Mouse (Mus musculus) heart, postnatal 25 days (tissue): Measurements from ENCODE around the gene Aff4. TPM values are rescaled to one million over a fixed set of nuclear protein-coding genes. Genes with fewer than 3 reads are reported as not detected.
"Not testable (repeated sequence)": the region's sequence is repeated elsewhere in the genome, so short reads cannot be mapped to it uniquely, and the experiment has no call there.

Experiments used
- DNase-seq: peaks from one replicate; pipeline ENCODE4 v3.0.0; 2022; ENCODE audit warnings: low spot score
- intact Hi-C: fragments of 180-260 bp; cut with DNase I; formaldehyde crosslinking; loops from one replicate; pipeline ENCODE4 v1.15.1; 2025
- total RNA-seq, 2 experiments: library from RNA; stranded (reverse); gene quantifications; 2 replicates each; pipeline ENCODE4 v1.2.3; 2021

Aff4 gene
- 10 to 100 TPM; 84.5 to 91.1 TPM for total RNA-seq

- intact Hi-C loops, result loop anchor here (5.0 kb wide), 1 partner anchor 43 kb away; no protein-coding TSS in a partner anchor
- peak; percentile 87 for DNase-seq
Observed at GRCm38 (mm10) chr11:53350291-53351223, at the start of gene Aff4. Gene Aff4, plus strand, starts transcription at chr11:53350833.

- no peak for DNase-seq
- intact Hi-C loops, result loop anchor here (2.0 kb wide), 1 partner anchor 24 kb away; the partner anchor contains the start of gene Zcchc10
Observed at GRCm38 (mm10) chr11:53301167-53301515, 49.5 kb upstream of the Aff4 start.

GRCm38 (mm10) chr11:53304044-53304840, 46.4 kb upstream of the Aff4 start:
- intact Hi-C loops, result no loop called here
- no peak for DNase-seq

- no peak for DNase-seq
- intact Hi-C loops, result loop anchor here (5.0 kb wide), 1 partner anchor 45 kb away; the partner anchor contains the start of gene Aff4
Observed at GRCm38 (mm10) chr11:53306965-53307364, 43.7 kb upstream of the Aff4 start.

GRCm38 (mm10) chr11:53307558-53308065, 43.0 kb upstream of the Aff4 start:
- peak; percentile 14 for DNase-seq
- intact Hi-C loops, result loop anchor here (5.0 kb wide), 1 partner anchor 45 kb away; the partner anchor contains the start of gene Aff4

GRCm38 (mm10) chr11:53308251-53308864, 42.3 kb upstream of the Aff4 start:
- intact Hi-C loops, result loop anchor here (5.0 kb wide), 1 partner anchor 44 kb away; the partner anchor contains the start of gene Aff4
- DNase-seq, result peak; percentile 55

GRCm38 (mm10) chr11:53308884-53309310, 41.7 kb upstream of the Aff4 start:
- peak; percentile 74 for DNase-seq
- intact Hi-C loops, result loop anchor here (5.0 kb wide), 1 partner anchor 43 kb away; the partner anchor contains the start of gene Aff4

- intact Hi-C loops, result no loop called here
- DNase-seq, result no peak
Observed at GRCm38 (mm10) chr11:53311385-53311784, 39.2 kb upstream of the Aff4 start.

GRCm38 (mm10) chr11:53312823-53313222, 37.8 kb upstream of the Aff4 start:
- DNase-seq, intact Hi-C loops: not testable (repeated sequence)

- no peak for DNase-seq
- intact Hi-C loops, result no loop called here
Observed at GRCm38 (mm10) chr11:53314770-53315173, 35.9 kb upstream of the Aff4 start.

- intact Hi-C loops, result no loop called here
- no peak for DNase-seq
Observed at GRCm38 (mm10) chr11:53316996-53317395, 33.6 kb upstream of the Aff4 start.

GRCm38 (mm10) chr11:53318041-53318440, 32.6 kb upstream of the Aff4 start:
- intact Hi-C loops, result no loop called here
- no peak for DNase-seq

GRCm38 (mm10) chr11:53318568-53318967, 32.1 kb upstream of the Aff4 start:
- DNase-seq, intact Hi-C loops: not testable (repeated sequence)

GRCm38 (mm10) chr11:53319867-53320266, 30.8 kb upstream of the Aff4 start:
- intact Hi-C loops, DNase-seq: not testable (repeated sequence)

GRCm38 (mm10) chr11:53324512-53324968, 26.1 kb upstream of the Aff4 start, which contains the start of gene Zcchc10:
Gene Zcchc10, plus strand, starts transcription at chr11:53324679.
- peak; percentile 75 for DNase-seq
- intact Hi-C loops, result loop anchor here (2.0 kb wide), 1 partner anchor 24 kb away; the partner anchor contains the start of gene Hspa4

GRCm38 (mm10) chr11:53330325-53330724, 20.3 kb upstream of the Aff4 start:
- no peak for DNase-seq
- intact Hi-C loops, result loop anchor here (2.0 kb wide), 1 partner anchor 18 kb away; no protein-coding TSS in a partner anchor

- intact Hi-C loops, result loop anchor here (2.0 kb wide), 1 partner anchor 18 kb away; no protein-coding TSS in a partner anchor
- no peak for DNase-seq
Observed at GRCm38 (mm10) chr11:53331121-53331520, 19.5 kb upstream of the Aff4 start.

GRCm38 (mm10) chr11:53332076-53332680, 18.5 kb upstream of the Aff4 start:
- intact Hi-C loops, result no loop called here
- no peak for DNase-seq
